Mouse (Mus musculus) heart, postnatal 36 days (tissue): ENCODE data around the gene Spata2l. TPM values are rescaled to one million over a fixed set of nuclear protein-coding genes. Genes with fewer than 3 reads are reported as not detected.
A peak's percentile ranks its signal among the peaks of the same experiment; 100 is the strongest.
"Not testable (repeated sequence)": the region's sequence is repeated elsewhere in the genome, so short reads cannot be mapped to it uniquely, and the experiment has no call there.

Experiments
- DNase-seq, 2 experiments: peaks; one replicate each; pipeline ENCODE4 v3.0.0; 2021 to 2022
- intact Hi-C: fragments of 180-260 bp; cut with DNase I; formaldehyde crosslinking; loops from one replicate; pipeline ENCODE4 v1.15.1; 2025
- total RNA-seq, 2 experiments: library from RNA; stranded (reverse); gene quantifications; 2 replicates each; pipeline ENCODE4 v1.2.3; 2021

The Spata2l gene
- total RNA-seq, 2 experiments from 2014 or later, result 5.4 to 6.2 TPM

GRCm38 (mm10) chr8:123248596-123248995 is 12.6 kb upstream of the Spata2l start:
- no peak for DNase-seq
- intact Hi-C loops, result no loop called here

- intact Hi-C loops, result no loop called here
Observed at GRCm38 (mm10) chr8:123247748-123248147, 11.7 kb upstream of the Spata2l start.

GRCm38 (mm10) chr8:123245543-123245942 is 9.5 kb upstream of the Spata2l start:
- intact Hi-C loops, result no loop called here
- no peak for DNase-seq

More at GRCm38 (mm10) chr8:123247748-123248147, 11.7 kb upstream of the Spata2l start:
- DNase-seq, result no peak

- intact Hi-C loops, result no loop called here
- no peak for DNase-seq
Observed at GRCm38 (mm10) chr8:123244382-123244781, 8.3 kb upstream of the Spata2l start.

- intact Hi-C loops, result no loop called here
- no peak for DNase-seq
Observed at GRCm38 (mm10) chr8:123243053-123243452, 7.0 kb upstream of the Spata2l start.

GRCm38 (mm10) chr8:123242107-123242923 is 6.3 kb upstream of the Spata2l start:
- intact Hi-C loops, result no loop called here
- no peak for DNase-seq

- intact Hi-C loops, result no loop called here
- no peak for DNase-seq
Observed at GRCm38 (mm10) chr8:123239398-123239797, 3.4 kb upstream of the Spata2l start.

- no peak for DNase-seq
- intact Hi-C loops, result no loop called here
Observed at GRCm38 (mm10) chr8:123234918-123235519, 1.0 kb downstream of the Spata2l start.

GRCm38 (mm10) chr8:123233760-123234159 is 2.3 kb downstream of the Spata2l start:
- intact Hi-C loops, result no loop called here
- no peak for DNase-seq

- intact Hi-C loops, result no loop called here
- DNase-seq, result no peak
Observed at GRCm38 (mm10) chr8:123233300-123233699, 2.7 kb downstream of the Spata2l start.

- intact Hi-C loops, result no loop called here
- no peak for DNase-seq
Observed at GRCm38 (mm10) chr8:123232553-123232952, 3.5 kb downstream of the Spata2l start.

GRCm38 (mm10) chr8:123231742-123232141 is 4.3 kb downstream of the Spata2l start:
- intact Hi-C loops, result no loop called here
- DNase-seq, result no peak

- intact Hi-C loops, DNase-seq: not testable (repeated sequence)
Observed at GRCm38 (mm10) chr8:123230326-123230725, 5.7 kb downstream of the Spata2l start.

GRCm38 (mm10) chr8:123228416-123228815 is 7.6 kb downstream of the Spata2l start:
- DNase-seq, result no peak
- intact Hi-C loops, result loop anchor here (10.0 kb wide), 1 partner anchor 754 kb away; the partner anchor contains the start of genes Ctu2 and Rnf166

GRCm38 (mm10) chr8:123224278-123225266 is 11.5 kb downstream of the Spata2l start, which contains the start of gene Cdk10:
Cdk10 (plus strand) TSS chr8:123224842.
- intact Hi-C loops, result loop anchor here (10.0 kb wide), 1 partner anchor 750 kb away; the partner anchor contains the start of genes Ctu2 and Rnf166
- peak; percentile 94 to 96 for DNase-seq

GRCm38 (mm10) chr8:123220917-123221316 is 15.1 kb downstream of the Spata2l start:
- no peak for DNase-seq
- intact Hi-C loops, result loop anchor here (10.0 kb wide), 1 partner anchor 746 kb away; the partner anchor contains the start of genes Ctu2 and Rnf166

GRCm38 (mm10) chr8:123215430-123215829 is 20.6 kb downstream of the Spata2l start:
- DNase-seq, result no peak
- intact Hi-C loops, result no loop called here

GRCm38 (mm10) chr8:123213118-123213772 is 22.8 kb downstream of the Spata2l start:
- intact Hi-C loops, result no loop called here
- DNase-seq, result no peak

GRCm38 (mm10) chr8:123212321-123213117 is 23.5 kb downstream of the Spata2l start, which contains the start of the genes Chmp1a and Spata33:
Chmp1a (minus strand) TSS chr8:123212763.
Spata33 (plus strand) TSS chr8:123212832.
- peak; percentile 83 to 91 for DNase-seq
- intact Hi-C loops, result no loop called here
